Mouse (Mus musculus) bone marrow, adult 2 months (tissue): ENCODE measurements around the gene Rpgrip1l. TPM values are rescaled to one million over a fixed set of nuclear protein-coding genes. Genes with fewer than 3 reads are reported as not detected.
A peak's percentile ranks its signal among the peaks of the same experiment; 100 is the strongest.

Experiments used
- H3K27ac ChIP-seq: fragments of 200-500 bp; 2 replicates; pipeline ENCODE4 v1.5.1; 2012; ENCODE audit warnings: low read depth, mild to moderate bottlenecking, control low read depth, inconsistent platforms, low read length; ENCODE audit not compliant: control insufficient read depth, poor library complexity, insufficient read depth
- H3K4me1 ChIP-seq: fragments of 200-500 bp; 2 replicates; pipeline ENCODE4 v1.6.1; 2011; ENCODE audit warnings: low read length; ENCODE audit not compliant: control insufficient read depth, insufficient read depth
- H3K4me3 ChIP-seq: fragments of 200-500 bp; replicated peaks from 2 replicates; pipeline ENCODE3; 2011; ENCODE audit warnings: mild to moderate bottlenecking, low read depth, low read length, control low read depth; ENCODE audit not compliant: control insufficient read depth
- CTCF ChIP-seq: fragments of 200-500 bp; IDR thresholded peaks from 2 replicates; pipeline ENCODE4 v1.5.1; 2011; ENCODE audit warnings: low read length, control low read depth; ENCODE audit not compliant: control insufficient read depth, insufficient read depth
- POLR2A ChIP-seq: fragments of 200-500 bp; IDR thresholded peaks from 2 replicates; pipeline ENCODE4 v1.6.1; 2011; ENCODE audit warnings: low read depth, mild to moderate bottlenecking, control low read depth, low read length, borderline replicate concordance; ENCODE audit not compliant: control insufficient read depth
- WGBS: fragments of 180-500 bp; shearing (Covaris S2); methylation state at CpG from one replicate; pipeline ENCODE4 v1.1.7; 2018; 5-methylcytosine and 5-hydroxymethylcytosine counted together
- polyA plus RNA-seq: library from polyadenylated mRNA; stranded (reverse); fragments of >200 nt; gene quantifications from 2 replicates; pipeline ENCODE4 v1.2.4, GENCODE M21; 2011; ENCODE audit warnings: low replicate concordance; ENCODE audit not compliant: missing spikeins, insufficient read depth, insufficient read length

The Rpgrip1l gene
- 1.1 and 3.7 TPM in 2 replicates for polyA plus RNA-seq

DNA sequence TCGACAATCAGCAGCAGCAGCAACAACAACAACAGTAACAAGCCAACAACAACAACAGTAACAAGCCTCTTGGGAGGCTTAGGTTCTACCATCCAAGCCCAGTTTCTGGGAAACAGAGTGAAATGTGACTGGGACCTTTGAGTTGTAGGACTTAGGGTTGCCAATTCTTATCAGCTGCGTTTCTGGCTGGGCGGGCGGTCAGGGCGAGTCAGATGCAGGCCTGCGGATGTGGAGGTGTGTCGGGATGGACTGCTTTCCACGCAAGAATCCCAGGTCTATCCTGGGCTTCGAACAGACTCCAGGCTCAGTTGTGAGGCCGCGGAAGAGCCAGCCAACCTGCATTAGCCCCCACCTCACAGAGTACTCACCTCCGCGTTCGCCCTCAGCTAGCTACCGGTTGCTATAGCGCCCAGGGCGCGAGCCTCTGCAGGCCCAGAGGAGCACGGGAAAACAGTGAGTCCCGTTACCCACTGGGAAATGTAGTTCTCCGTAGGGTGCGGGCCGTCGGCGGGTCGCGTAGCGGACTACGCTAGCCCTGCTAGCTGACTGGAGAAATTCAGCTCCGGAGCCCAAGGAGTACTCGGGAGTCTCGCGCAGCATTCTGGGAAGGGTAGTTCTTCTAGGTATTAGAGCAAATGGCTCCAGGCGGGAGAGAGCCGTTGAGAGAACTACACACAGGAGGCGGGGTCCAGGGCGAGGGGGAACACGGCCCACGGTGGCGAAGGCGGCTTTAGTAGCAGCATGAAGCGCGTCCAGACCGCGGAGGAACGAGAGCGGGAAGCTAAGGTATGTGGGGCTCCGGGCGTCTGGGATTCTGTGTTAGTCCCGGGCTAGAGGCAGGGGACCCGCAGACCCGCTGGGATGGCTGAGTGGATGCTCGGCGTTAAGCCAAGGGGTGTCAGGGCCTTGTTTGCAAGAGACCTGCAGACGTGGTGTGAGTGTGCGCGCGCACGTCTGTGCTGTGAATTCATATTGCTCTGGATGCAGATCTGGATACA, at the start of gene Rpgrip1l, which contains the start of gene Fto:
Rpgrip1l (minus strand) TSS at position 428 of the 998 bp plus-strand sequence.
Fto (plus strand) TSS at position 691 of the 998 bp plus-strand sequence.
- TF ChIP-seq POLR2A (0 out of 2 replicates have a peak, but pooled peaks have one; percentile 8), CTCF (no peak)
- WGBS = under 1% methylated on average over 59 of the region's 59 CpGs
- peak within 1 kb of the TSS; percentile 31 for H3K27ac ChIP-seq

DNA sequence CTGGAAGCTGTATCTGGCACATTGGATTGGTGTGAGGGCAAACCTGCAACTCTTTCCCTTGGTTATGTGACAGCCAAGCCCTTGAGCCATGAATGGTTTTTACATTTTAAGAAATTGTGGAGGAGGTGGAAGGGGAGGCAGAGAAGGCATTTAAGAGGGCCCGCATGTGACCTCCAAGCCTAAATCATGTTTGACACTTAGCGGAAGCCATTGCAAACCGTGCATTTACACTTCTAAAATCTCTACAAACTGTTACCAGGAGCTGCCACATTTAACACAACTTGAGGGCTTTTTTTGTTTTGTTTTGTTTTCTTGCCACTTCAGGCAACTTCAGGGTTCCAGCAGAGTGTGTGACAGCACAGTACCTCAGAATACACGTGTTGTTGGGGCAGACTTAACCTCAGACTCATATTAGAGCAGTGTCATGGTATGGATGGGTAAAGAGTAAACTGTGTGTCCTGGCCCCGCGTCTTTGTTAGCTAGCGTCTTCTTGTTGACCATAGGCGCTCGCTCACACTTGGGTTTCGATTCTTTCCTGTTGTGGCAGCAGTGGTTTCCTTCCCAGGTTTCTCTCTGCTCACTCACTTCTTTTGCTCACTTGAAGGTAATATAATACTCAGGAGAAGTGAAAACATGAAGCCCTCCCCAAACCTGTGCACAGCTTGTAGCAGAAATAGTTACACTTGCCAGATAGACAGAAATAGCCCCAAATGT, 47.7 kb upstream of the Rpgrip1l start:
- 15% methylated on average over 10 of the region's 10 CpGs for WGBS
- peaks cover 2% of the 10 kb centered on the region for H3K4me1 ChIP-seq
- H3K4me3 ChIP-seq = no peak overlapping the region
- no peak for TF ChIP-seq CTCF
- TF ChIP-seq POLR2A = no peak
- H3K27ac ChIP-seq = no peak overlapping the region

More for the DNA sequence above, at the start of gene Rpgrip1l, which contains the start of gene Fto:
- peak within 1 kb of the TSS; percentile 92 for H3K4me3 ChIP-seq
- H3K4me1 ChIP-seq = peaks cover 2% of the 10 kb centered on the region; the same call in 1 of the 2 replicates

DNA sequence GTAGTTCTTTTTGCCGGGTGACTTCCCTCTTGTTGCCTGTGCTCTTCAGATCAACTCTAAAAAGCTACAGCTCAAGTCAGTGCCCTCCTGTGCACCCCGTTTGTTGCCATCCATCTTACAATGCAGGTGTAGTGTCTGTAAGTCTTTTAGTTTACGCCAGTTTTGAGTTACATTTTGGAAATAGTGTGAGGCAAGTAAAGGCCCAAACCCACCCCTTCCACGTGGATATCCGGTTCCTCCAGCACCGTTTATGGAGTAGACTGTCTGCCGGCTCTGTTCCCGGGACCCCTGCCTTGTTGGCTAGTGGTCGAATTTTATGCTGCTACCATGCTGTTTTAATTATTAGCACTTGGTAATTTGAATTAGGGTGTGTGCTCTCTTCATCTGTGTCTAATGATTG, 46.4 kb upstream of the Rpgrip1l start:
- TF ChIP-seq CTCF (no peak), POLR2A (no peak)
- no peak overlapping the region for H3K27ac ChIP-seq
- H3K4me3 ChIP-seq = no peak overlapping the region
- 70% methylated on average over 9 of the region's 9 CpGs for WGBS
- peaks cover 2% of the 10 kb centered on the region for H3K4me1 ChIP-seq

DNA sequence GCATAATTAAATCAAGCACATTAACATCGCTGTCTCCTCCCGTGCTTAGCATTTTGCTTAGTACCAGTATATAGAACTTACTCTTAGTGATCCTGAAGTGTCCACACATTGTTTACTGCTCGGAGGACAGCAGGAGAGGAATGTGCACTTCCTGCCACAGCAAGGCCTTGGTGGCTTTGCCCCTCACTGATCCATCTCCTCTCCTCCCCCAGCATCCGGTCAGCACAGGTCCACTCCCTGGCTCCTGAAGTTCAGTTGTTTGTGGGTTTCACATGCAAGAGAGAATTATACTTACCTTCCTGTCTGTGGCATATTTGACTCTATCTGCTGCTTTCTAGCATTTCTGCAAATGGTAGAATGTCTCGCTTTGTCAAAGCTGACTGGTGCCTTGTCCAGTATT, 45.0 kb upstream of the Rpgrip1l start:
- Histone ChIP-seq H3K4me3 (no peak overlapping the region), H3K4me1 (peaks cover 2% of the 10 kb centered on the region), H3K27ac (no peak overlapping the region)
- TF ChIP-seq POLR2A = no peak
- TF ChIP-seq CTCF = no peak
- 69% methylated on average over 5 of the region's 5 CpGs for WGBS

DNA sequence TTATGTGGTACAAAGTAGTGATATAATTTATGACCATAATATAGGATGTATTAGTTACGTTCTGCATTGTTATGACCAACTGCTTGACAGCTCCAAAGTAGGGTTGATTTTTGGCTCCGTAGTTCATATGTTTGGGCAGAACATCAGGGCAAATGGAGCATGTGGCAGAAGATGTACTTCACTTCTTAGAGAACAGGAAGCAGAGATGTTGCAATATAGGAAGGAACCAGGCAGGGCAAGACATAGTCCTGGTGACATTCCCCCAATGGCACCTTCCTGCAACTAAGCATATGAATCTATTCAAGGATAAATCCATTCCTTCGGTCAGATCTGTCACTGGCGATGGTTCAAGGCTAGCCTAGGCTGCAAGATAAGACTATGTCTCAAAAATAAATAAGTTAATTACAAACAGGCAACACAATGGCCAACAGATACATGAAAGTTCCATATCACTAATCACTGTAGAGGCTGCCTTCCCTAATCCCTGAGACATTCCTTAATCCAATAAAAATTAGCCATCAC, 44.5 kb upstream of the Rpgrip1l start:
- H3K4me3 ChIP-seq = no peak overlapping the region
- peaks cover 2% of the 10 kb centered on the region for H3K4me1 ChIP-seq
- no peak for TF ChIP-seq POLR2A
- no peak for TF ChIP-seq CTCF
- no peak overlapping the region for H3K27ac ChIP-seq
- WGBS = 49% methylated on average over 4 of the region's 4 CpGs

DNA sequence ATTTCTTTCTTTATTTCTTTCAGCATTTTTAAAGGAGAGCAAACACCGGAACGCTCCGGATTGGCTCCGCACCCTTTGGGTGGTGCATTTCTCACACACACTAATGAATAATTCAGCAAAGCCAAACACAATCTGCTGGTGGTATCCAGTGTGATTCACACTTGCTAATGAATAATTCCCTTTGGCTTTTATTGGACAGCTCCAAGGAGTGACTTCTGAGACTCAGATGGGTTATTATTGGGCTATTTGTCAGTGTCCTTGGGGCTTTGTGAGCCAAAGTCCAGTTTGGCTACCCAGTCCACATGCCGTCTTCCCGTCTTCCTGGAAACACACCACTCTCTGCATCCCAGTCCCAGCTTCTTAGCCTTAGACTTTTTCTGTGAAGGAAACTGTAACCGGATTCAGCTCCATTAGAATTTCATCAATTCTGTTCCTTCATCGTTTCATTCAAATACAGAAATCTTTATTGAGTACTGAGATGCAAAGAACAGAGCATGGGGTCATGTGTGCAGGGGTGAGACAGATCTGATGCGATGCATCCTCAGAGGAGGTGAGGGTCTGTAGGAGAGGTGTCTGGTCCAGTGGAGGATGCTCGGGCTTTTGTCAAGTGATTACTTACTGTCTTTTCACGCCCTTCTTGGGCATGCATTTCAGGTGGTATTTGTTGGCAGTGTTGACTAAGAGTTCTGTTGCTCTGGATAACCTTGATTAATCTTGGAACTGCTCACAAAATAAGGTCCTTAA, 43.1 kb upstream of the Rpgrip1l start:
- peaks cover 2% of the 10 kb centered on the region for H3K4me1 ChIP-seq
- no peak overlapping the region for H3K4me3 ChIP-seq
- 92% methylated on average over 11 of the region's 11 CpGs for WGBS
- TF ChIP-seq POLR2A (no peak), CTCF (no peak)
- no peak overlapping the region for H3K27ac ChIP-seq

DNA sequence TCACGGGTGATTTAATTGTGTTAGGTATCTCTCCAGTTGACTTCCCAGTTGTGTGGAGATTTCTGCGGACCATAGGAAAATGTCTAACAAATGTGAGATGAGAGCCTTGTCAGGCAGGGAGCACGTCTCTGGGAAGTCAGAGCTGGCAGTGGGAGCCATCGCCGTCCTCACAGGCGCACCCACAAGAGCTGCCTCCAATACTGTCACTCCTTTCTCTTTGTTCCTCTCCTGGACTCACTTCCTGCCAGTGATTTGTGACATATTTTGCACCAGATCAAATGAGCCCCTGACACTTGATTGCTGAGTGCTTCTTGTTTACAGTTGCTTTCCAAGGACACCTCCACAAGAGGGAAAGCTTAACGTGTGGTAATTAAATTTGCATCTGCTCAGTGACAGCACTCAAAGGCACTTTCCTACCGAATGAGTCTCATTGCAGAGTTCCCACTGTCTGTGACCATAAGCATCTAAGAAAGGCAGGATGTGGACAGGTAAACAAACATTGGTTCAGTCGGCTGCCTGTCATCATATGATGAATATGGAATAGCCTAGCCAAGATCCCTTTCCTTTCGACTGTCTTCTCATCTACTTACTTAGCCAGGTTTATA, 42.3 kb upstream of the Rpgrip1l start:
- WGBS = 79% methylated on average over 10 of the region's 10 CpGs

More for the DNA sequence above, 42.3 kb upstream of the Rpgrip1l start:
- Histone ChIP-seq H3K27ac (no peak overlapping the region), H3K4me3 (no peak overlapping the region), H3K4me1 (peaks cover 2% of the 10 kb centered on the region)
- TF ChIP-seq POLR2A (no peak), CTCF (no peak)
